Mouse (Mus musculus): ENCODE data around the gene Gm12184. TPM values are rescaled to one million over a fixed set of nuclear protein-coding genes. Genes with fewer than 3 reads are reported as not detected.
"Not testable (repeated sequence)": the region's sequence is repeated elsewhere in the genome, so short reads cannot be mapped to it uniquely, and the experiment has no call there.

Gm12184 gene
- polyA plus RNA-seq, 1 experiment: 20.8 TPM

DNA sequence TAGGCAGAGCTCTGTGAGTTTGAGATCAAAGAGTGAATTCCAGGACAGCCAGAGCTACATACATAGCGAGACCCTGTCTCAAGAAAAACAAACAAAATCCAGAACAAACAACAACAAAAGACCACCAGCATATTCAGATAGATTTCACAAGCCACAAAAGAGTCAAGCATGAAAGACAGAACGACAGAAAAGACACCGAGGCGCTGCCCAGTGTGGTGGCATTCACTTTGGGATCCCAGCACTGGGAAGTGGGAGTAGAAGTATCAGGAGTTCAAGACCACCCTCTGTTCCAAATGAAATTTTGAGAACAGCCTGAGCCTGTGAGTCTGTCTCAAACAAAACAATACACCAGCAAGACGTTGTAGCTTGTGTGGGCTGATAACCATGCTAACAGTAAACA lies 20.4 kb upstream of the Gm12184 start:
- no peak for DNase-seq (ENCODE audit: low spot score)

DNA sequence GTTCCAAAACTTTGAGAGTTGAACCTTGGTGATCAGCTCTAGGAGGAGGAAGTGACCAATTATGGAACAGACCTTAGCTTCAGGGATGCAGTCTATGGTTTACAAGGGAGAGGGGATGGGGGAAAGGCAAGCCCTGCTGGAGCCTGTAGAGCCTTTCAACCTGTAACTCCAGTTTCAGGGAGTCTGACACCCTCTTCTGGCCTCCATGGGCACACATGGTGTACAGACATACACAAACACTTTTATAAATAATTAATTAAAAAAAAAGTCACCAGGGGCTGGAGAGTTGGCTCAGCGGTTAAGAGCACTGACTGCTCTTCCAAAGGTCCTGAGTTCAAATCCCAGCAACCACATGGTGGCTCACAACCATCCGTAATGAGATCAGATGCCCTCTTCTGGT lies 19.9 kb upstream of the Gm12184 start:
- not testable (repeated sequence) for DNase-seq (ENCODE audit: low spot score)

DNA sequence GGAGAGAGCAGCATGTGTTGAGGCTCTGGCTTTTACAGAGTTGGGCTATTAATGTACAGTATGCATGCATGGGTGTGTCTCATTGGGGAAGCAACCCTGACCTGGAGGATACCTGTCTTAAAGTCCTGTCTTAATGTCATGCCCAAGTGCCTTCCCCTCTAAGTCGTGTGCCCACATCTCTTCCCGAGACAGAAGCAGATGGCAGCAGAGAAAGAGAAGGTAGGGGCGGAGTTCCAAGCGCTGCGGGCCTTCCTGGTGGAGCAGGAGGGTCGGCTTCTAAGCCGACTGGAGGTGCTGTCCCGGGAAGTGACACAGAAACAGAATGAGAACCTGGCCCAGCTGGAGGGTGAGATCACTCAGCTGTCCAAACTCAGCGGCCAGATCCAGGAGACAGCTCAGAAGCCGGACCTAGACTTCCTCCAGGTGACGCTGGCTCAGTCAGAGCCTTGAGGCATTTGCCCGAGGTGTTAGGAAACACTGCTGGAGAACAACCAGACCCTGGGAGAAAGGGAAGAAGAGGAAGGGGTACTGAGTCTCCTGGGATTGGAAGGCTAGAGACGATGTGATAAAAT lies 18.9 kb upstream of the Gm12184 start:
- DNase-seq (ENCODE audit: low spot score): no peak

DNA sequence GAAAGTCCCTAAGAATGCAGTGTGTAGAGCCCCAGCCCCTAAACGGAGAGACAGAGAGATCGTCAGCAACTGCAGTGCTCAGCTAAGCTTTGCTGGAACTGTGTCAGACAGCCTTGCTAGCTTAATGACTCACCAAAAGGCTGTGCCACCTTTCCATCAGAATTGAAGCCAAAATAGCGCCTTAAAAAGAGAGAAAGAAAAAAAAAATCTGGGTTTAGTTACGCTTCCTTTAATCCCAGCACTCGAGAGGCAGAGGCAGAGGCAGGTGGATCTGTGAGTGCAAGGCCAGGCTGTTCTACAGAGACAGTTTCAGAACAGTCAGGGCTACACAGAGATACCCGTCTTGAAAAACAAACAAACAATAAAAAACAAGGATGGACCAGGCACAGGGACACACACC lies 17.9 kb upstream of the Gm12184 start:
- no peak for DNase-seq (ENCODE audit: low spot score)

DNA sequence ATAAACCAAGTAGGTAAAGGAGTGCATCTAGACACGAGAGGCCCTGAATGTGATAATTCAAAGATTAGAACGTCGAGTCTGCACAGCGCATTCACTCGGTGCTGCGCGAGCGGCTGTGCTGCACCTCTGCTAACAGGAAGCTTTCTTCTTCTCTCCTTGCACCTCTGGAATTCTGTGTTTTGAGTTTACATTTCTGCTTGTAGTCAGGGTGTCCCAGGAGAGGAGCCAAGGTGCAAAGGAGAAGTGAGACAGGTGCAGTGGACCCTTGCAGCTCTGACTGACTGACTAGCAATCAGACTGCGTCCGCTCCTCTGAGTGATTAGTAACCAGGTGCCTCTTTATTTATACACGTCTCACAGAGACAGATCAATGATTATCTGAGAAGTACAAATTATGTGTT lies 16.7 kb upstream of the Gm12184 start:
- DNase-seq (ENCODE audit: low spot score): no peak

DNA sequence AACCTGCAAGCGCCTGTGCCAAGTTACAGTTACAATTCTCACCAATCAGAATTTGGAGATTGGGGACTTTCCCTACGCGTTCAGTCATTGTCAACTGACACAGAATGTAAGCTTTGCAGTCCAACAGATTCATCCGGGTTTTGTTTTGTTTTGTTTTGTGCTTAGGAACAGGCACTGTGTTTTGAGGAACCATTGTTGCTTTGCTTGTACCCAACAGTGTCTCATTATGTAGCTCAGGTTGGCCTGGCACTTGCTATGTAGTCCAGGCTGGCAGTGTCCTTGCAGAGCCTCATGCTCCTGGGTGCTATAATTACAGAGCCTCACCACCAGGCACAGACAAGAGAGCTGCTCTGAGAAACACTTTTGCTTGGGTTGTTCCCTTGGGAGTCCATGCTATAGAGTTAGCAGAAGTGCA lies 15.9 kb upstream of the Gm12184 start:
- DNase-seq (ENCODE audit: low spot score): no peak

DNA sequence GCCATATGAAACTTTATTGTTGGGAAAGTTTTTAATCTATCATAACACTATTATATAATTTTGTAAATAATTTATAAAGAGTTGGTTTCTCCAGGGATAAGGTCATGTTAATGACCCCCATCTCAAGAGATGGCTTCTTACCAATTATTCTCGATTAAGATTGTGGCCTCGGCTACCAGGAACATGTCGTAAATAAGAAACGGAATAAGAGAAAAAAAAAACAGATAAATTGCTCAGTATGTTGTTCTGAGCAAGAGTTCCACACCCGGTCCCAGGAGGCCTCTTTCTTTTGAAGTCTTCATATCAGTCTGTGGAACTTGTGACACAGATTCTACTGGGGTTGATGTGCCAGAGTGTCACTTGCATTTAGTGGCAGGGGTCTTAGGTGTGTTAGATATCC lies 14.8 kb upstream of the Gm12184 start:
- DNase-seq (ENCODE audit: low spot score): no peak

DNA sequence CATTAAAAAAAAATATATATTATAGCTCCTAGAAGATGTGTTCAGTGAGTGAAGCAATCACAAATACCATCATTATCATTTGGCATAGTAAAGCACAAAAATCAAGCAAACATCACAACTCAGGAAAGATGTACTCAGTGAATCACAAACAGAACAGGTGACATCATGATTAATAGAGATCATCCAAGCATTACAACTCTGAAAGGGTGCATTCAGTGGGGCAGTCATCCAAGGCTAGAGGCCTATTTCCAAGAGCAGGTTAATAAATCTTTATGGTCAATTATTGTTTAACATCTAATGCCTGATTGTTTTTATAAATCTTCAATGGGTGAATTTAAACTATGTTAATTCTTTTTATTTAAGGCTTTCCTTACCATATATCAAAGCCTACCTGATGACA lies 14.3 kb upstream of the Gm12184 start:
- DNase-seq (ENCODE audit: low spot score): no peak

DNA sequence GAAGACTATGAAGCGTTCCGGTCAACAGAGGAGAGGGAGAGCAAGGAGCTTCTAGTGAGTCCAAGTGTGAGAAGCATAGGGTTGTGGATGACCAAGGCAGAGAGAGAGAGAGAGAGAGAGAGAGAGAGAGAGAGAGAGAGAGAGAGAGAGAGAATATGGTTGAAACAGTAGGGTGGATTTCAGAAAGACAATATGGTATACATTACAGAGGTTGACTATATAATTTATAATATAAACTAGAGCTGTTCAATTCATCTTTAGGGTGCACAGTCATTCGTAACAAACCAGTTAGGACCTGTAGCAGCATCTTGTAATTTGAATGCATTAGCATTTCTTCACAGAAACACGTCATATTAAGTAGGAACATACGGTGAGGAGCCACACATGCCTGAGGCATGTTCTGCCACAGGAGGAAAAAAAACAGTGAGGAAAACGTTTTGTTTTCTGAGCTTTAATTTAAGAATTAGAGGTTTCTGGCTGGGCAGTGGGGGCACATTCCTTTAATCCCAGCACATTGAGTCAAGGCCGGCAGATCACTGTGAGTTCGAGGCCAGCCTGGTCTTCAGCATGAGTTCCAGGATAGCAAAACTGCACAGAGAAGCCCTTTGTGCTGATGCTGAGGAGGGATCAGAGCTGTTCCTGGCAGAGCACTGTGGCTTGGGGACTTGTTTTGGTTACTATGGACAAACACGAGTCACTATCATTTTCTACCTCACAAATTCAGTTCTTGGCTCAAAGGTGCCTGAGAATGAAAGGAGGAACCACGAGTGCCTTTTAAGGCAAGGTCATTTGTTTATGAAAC lies 12.6 kb upstream of the Gm12184 start:
- DNase-seq (ENCODE audit: low spot score): no peak

DNA sequence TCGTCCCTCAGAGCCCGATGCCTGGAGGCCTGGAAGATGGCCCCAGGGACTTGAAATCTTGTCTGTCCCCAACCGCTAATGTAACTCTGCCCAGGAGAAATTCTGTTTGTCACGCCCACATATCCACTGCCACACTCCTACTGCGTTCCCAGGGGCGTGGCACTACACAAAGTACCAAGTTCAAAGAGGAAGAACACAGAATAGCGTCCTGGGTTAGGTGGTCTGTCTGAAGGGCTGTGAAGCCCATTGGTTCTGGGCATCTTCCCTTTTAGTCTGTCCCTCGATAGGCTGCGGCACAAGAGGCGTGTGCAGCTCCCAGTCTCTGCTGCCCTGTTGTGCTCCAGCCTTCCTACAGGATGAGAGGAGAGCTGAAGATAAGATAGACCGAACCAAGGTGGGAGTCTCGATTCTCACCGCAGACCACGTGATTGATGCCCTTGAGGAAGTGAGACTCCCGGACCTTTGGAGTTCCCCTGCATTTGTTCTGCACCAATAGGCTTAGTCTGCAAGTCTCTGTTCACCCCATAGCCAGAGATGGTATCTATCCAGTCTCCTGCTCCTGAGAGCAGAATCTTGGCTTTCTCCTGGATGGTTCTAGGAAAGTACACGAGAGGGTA lies 11.8 kb upstream of the Gm12184 start:
- no peak for DNase-seq (ENCODE audit: low spot score)

DNA sequence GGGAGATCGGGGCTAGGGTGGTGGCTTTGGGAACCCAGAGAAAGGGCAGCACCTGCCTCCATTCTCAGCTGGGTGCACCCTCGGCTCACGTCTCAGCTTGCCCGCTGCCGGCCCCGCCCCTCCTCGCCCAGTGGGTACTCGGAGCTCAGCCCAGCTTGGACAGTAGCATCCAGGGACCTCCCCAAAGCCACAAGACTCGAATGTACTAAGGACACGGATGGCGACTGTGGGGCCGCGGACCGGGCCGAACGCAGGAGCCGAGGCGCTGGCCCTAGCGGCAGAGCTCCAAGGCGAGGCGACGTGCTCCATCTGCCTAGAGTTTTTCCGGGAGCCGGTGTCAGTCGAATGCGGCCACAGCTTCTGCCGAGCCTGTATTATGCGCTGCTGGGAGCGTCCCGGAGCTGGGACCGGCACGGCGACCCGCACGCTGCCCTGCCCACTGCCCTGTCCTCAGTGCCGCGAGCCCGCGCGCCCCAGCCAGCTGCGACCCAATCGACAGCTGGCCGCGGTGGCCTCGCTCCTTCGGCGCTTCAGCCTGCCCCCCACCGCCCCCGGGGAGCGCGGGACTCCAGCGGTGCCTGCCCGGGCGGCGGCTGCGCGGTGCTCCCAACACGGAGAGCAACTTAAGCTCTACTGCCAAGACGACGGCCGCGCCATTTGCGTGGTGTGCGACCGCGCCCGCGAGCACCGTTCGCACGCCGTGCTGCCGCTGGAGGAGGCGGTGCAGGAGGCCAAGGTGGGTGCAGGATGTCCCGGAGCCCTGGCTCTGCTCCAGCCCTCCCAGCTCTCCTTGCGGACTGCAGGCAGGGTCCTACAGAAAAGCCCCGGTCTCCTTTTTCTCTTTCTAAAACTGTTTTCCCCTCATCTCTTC lies 11.1 kb upstream of the Gm12184 start:
- DNase-seq (ENCODE audit: low spot score): peak; percentile 75

DNA sequence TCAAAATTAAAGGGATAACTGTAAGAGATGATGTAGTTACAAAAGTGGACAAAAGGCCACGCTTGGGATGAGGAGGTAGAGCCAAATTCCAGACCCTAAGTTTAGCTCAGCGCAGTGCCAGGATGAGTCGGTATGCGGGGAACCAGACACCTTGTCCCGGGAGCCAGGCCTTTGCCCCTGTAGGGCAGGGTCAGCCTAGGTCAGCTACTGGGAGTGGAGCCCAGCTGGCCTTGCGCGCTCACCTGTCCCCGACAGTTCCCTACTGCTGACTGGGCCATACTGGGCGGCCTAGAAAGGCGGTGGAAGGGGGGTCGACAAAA lies 10.5 kb upstream of the Gm12184 start:
- no peak for DNase-seq (ENCODE audit: low spot score)

DNA sequence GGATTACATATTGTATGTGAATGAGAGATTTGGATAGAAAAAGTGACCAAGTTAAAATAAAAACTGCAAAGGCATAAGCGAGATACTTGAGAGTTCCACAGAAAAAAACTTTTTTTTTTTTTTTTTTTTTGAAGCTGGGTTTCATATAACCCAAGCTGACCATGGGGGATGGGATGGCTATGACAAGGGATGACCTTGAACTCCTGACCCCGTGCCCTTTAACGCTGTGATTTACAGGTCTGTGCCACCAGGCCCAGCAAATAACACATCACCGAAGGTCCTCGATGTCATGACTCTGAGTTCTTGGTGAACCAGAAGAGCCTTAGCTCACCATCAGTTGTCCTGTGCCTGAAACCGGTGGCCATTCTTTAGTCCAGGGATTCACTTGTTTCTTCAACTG lies 9.5 kb upstream of the Gm12184 start:
- DNase-seq (ENCODE audit: low spot score): no peak

DNA sequence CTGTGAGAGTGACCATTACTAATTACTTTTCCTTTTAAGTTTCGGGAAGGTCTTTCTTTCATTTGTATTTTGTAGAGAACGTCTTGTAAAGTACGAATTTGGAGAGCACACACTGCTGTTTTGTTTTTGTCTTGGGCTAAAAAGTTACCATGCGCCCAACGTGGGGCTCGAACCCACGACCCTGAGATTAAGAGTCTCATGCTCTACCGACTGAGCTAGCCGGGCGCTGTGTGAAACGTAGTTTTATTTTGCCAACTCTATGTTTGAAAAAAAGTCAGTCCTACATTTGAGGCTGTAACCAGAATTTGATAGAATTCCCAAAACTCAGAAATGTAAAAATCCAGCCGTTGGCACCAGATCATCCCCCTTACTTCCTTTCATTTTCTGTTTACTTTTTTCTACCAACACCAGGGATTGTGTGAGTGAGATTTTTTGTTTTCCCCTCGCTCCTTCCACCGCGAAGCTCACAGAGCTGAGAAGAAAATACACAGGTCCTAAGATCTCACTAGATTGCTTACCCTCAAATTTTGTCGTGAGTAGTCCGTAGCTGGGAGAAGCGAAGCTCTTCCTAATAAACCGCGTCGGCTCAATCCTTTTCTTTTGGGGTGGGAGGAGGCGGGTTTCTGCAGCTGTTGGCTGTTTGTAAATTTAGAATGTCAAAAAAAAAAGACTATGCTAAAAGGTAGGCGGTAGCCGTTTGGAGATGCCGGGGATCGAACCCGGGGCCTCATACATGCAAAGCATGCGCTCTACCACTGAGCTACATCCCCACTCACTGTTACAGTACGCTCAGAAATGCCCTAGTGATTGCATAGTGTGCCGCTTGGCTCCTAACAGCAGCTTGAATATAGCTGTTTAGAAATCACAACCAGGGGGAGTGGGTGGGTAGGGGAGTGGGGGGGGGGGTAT lies 7.5 kb upstream of the Gm12184 start:
- peak; percentile 89 for DNase-seq (ENCODE audit: low spot score)

DNA sequence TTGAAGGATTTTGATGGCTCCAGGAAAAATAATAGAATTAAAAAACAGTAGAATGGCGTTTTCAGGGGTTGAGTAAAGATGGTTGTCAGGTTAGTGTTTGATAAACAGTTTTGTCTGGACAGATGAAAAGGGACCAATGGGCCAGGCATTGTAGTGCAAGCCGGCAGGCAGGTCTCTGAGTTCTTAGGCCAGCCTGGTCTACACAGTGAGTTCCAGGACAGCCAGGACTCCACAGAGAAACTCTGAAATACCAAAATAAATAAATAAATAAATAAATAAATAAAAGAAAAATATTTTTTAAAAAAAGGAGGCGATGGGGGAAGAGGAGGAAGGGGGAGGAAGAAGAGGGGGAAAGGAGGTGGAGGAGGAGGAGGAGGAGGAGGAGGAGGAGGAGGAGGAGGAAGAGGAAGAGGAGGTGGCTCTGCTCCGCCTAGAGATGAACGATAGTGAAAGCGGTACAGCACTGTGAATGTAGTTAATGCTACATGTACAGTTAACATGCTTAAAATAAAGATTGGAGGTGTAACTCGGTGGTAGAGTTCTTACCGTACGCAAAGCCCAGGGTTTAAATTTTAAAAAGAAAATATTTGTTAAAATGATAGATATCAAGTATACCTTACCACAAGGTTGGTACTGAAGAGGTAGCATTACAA lies 6.7 kb upstream of the Gm12184 start:
- DNase-seq (ENCODE audit: low spot score): no peak

DNA sequence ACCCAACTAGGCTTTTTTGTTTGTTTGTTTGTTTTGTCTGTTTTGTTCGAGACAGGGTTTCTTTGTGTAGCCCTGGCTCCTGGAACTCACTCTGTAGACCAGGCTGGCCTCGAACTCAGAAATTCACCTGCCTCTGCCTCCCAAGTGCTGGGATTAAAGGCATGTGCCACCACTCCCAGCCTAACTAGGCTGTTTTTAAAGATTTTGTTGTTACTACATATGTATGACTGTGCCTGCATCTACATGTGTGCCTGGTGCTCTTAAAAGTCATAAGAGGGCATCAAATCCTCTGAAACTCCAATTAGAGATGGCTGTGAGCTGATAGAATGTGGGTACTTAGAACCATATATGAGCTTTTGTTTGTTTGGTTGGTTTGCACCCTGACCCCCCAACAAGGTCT lies 4.8 kb upstream of the Gm12184 start:
- DNase-seq (ENCODE audit: low spot score): no peak

DNA sequence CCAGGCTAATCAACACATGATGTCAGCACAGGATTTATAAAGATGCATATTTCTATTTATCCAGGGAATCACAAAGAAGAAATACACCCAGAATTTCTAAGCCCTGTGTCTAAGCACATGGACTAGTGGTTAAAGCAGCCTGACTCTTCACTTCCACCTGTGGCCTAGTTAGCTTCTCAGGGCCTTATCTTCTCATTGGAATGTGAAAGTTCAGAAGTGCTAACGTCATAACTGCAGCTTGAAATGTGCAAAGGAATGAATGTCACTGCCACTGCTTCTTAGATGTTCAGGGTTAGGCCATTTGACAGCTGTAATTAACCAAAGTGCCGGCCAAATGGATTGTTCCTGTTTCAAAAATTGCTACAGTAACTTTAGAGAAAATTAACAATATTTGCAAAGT lies 3.8 kb upstream of the Gm12184 start:
- DNase-seq (ENCODE audit: low spot score): no peak

DNA sequence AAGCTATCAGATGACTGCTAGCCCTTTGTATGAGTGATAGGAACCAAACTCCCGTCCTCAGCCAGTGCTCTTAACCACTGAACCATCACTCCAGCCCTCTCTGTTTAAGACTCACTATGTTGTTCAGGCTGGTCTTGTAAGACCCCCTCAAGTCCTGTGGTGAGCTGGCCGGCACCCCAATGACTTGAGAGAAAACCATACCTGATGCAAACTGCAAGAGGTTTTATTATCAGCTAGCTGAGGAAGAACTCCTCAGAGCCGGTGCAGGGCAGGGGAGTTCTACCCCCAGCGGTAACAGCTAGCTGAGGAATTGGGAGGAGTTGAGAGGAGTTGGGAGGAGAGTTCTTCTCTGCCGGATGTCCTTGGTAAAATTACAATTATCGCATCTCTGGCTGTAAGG lies 1.5 kb upstream of the Gm12184 start:
- no peak for DNase-seq (ENCODE audit: low spot score)

DNA sequence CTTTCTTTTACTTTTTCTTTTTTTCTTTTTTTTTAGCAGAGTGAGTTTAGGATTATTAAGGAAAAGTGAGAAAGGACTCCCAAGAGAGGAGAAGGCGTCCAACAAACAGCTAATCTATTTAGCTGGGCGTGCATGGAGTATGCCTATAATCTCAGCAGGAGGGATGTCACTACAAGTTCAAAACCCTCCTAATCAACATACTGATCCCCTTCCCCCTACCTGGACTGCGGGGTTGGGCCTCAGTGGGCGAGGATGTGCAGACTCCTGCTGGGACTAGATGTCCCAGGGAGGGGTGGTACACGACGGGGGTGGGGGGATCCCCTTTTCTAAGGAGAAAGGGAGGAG lies 269 bp upstream of the Gm12184 start:
- DNase-seq (ENCODE audit: low spot score): no peak

DNA sequence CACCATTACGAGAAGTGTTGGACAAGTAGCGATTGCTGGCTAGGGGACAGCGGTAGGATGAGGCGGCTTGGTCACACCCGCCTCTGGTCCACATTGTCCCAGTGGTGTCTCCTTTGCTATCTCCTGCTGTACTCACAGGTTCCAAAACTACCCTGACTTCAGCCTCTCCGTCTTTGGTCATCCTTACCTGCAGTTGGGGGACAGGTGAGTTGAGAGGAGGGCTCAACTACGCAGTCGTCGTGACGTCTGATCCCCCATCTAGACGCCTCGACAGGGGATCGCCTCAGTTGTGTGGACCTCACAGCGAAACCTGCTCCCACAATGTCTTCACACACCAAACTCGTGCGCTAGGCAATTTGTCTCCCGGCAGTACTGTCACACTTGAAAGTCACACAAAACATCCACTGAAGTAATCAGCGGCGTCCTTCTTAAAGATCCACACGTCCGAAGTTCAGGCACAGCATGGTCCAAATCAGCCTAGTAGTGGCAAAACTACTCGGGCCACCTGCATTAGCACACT lies 2.1 kb downstream of the Gm12184 start:
- DNase-seq (ENCODE audit: low spot score): no peak

DNA sequence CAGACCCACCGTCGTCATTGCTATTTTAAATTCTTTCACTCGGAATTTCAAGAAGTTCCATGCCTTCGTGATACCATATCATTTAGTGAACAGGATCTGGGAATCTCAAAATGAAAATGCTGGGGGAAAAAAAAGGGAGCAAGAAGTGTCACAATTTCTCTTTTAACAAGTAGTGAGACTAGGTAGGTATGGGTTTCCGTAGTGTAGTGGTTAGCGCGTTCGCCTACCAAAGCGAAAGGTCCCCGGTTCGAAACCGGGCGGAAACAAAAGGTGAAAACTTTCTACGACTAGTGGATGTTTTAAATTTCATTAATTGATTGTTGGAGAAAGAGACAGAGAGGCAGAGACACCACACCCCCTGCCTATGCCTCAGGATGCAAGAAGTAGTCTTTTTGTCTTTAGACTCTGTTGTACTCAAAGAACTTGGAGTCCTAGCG lies 2.9 kb downstream of the Gm12184 start:
- DNase-seq (ENCODE audit: low spot score): no peak

Data from urinary bladder, adult 2 months (tissue).